Mouse (Mus musculus): Measurements from ENCODE around the gene Plxnc1. TPM values are rescaled to one million over a fixed set of nuclear protein-coding genes. Genes with fewer than 3 reads are reported as not detected.
A peak's percentile ranks its signal among the peaks of the same experiment; 100 is the strongest.

The Plxnc1 gene
- 7.1 and 8.1 TPM in 2 replicates for polyA plus RNA-seq (2015; fragmentation: Nextera tagmentation; extraction: Ambion mirVana)

- ATAC-seq (ENCODE audit: low read depth), result peak; percentile 69
- Histone ChIP-seq H3K9me3 (no peaks in the 10 kb centered on the region), H3K4me1 (replicated peaks) (peaks cover 56% of the 10 kb centered on the region), H3K4me2 (peak within 1 kb of the TSS; percentile 83), H3K9ac (peak within 1 kb of the TSS; percentile 91), H3K27me3 (peaks cover 26% of the 10 kb centered on the region), H3K36me3 (no peaks in the 10 kb centered on the region), H3K4me3 (peak within 1 kb of the TSS; percentile 85), H3K27ac (replicated peaks) (peak within 1 kb of the TSS; percentile 96)
- WGBS, result 0% methylated on average over 34 of the region's 57 CpGs
These were observed at the start of gene Plxnc1 for GRCm38 (mm10) chr10:94944691-94945205. TSS of gene Plxnc1 (minus strand) at chr10:94944835.

GRCm38 (mm10) chr10:94992127-94992526, 47.5 kb upstream of the Plxnc1 start:
- Histone ChIP-seq H3K4me1 (replicated peaks) (peaks cover 11% of the 10 kb centered on the region; the same call in 1 of the 2 replicates), H3K36me3 (no peaks in the 10 kb centered on the region), H3K27ac (replicated peaks) (no peak overlapping the region), H3K4me3 (no peak overlapping the region), H3K9ac (peak overlapping the region; percentile 13; the same call in 1 of the 2 replicates), H3K9me3 (no peaks in the 10 kb centered on the region), H3K27me3 (peaks cover 5% of the 10 kb centered on the region; the same call in 1 of the 2 replicates), H3K4me2 (peak overlapping the region; percentile 46)
- peak; percentile 49; the same call in 1 of the 2 replicates for ATAC-seq (ENCODE audit: low read depth)
- WGBS, result 6% methylated on average over 9 of the region's 9 CpGs

- peak overlapping the region; percentile 13; the same call in 1 of the 2 replicates for H3K9ac ChIP-seq
These were observed 47.0 kb upstream of the Plxnc1 start for GRCm38 (mm10) chr10:94991564-94992097.

GRCm38 (mm10) chr10:94990768-94991563, 46.3 kb upstream of the Plxnc1 start:
- peaks cover 5% of the 10 kb centered on the region; the same call in 1 of the 2 replicates for H3K27me3 ChIP-seq
- peak overlapping the region; percentile 61; the same call in 1 of the 2 replicates for H3K27ac ChIP-seq (replicated peaks)
- peaks cover 11% of the 10 kb centered on the region; the same call in 1 of the 2 replicates for H3K4me1 ChIP-seq (replicated peaks)
- H3K9me3 ChIP-seq, result no peaks in the 10 kb centered on the region
- 23% methylated on average over 17 of the region's 17 CpGs for WGBS
- H3K36me3 ChIP-seq, result no peaks in the 10 kb centered on the region
- no peak overlapping the region for H3K9ac ChIP-seq
- peak; percentile 12 for ATAC-seq (ENCODE audit: low read depth)
- no peak overlapping the region for H3K4me3 ChIP-seq
- peak overlapping the region; percentile 46 for H3K4me2 ChIP-seq

More at GRCm38 (mm10) chr10:94991564-94992097, 47.0 kb upstream of the Plxnc1 start:
- ATAC-seq (ENCODE audit: low read depth), result peak; percentile 70
- Histone ChIP-seq H3K4me3 (peak overlapping the region; percentile 7), H3K27ac (replicated peaks) (no peak overlapping the region), H3K4me2 (peak overlapping the region; percentile 46), H3K36me3 (no peaks in the 10 kb centered on the region), H3K4me1 (replicated peaks) (peaks cover 11% of the 10 kb centered on the region; the same call in 1 of the 2 replicates), H3K9me3 (no peaks in the 10 kb centered on the region), H3K27me3 (peaks cover 5% of the 10 kb centered on the region; the same call in 1 of the 2 replicates)
- 14% methylated on average over 17 of the region's 17 CpGs for WGBS

DNA sequence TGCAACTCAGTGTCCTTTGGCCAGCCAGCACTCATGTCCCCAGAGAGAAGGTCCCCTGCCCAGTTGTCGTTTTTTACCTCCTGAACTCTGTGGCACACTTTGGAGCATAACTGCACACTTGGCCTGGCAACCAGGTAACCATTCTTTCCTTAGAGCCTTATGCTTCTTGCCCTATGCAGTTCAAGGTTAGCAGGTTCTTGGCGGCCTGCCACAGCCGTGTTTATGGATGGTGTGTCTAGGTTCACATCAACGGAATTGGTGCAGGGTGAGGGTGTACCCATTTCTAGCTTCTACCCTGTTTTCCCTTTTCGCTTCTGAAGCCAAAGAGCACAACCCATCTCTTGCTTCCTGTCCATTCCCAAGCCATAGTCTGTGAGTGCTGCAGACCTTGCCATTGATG, 44.7 kb upstream of the Plxnc1 start:
- Histone ChIP-seq H3K9me3 (no peaks in the 10 kb centered on the region), H3K4me1 (replicated peaks) (peaks cover 11% of the 10 kb centered on the region; the same call in 1 of the 2 replicates), H3K27ac (replicated peaks) (no peak overlapping the region), H3K9ac (no peak overlapping the region), H3K27me3 (peaks cover 5% of the 10 kb centered on the region; the same call in 1 of the 2 replicates), H3K4me3 (no peak overlapping the region), H3K36me3 (no peaks in the 10 kb centered on the region), H3K4me2 (no peak overlapping the region)
- ATAC-seq (ENCODE audit: low read depth), result no peak
- 88% methylated on average over 5 of the region's 5 CpGs for WGBS

DNA sequence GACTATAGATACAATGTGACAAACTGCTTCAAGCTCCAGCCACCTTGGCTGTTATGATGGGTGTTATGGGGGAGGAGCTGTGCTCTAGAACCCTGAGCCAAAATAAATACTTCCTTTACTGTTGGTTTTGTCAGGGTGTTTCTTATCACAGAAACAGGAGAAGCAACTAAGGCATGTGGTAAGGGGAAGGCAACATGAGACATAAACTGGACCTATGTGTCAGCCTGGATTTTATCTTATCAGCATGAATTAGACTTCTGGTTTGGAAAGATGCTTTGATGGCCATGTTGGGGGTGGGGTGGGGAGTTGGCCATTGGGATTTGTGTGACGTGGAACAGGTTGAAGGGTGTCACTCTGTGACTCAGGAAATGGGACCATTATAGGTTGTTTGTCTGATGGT, 40.5 kb upstream of the Plxnc1 start:
- Histone ChIP-seq H3K27ac (replicated peaks) (no peak overlapping the region), H3K9me3 (no peaks in the 10 kb centered on the region), H3K36me3 (no peaks in the 10 kb centered on the region), H3K4me1 (replicated peaks) (peaks cover 9% of the 10 kb centered on the region), H3K27me3 (peaks cover 5% of the 10 kb centered on the region; the same call in 1 of the 2 replicates), H3K9ac (no peak overlapping the region), H3K4me2 (no peak overlapping the region), H3K4me3 (no peak overlapping the region)
- 87% methylated on average over 1 of the region's 1 CpGs for whole genome bisulfite sequencing
- ATAC-seq (ENCODE audit: low read depth), result no peak

DNA sequence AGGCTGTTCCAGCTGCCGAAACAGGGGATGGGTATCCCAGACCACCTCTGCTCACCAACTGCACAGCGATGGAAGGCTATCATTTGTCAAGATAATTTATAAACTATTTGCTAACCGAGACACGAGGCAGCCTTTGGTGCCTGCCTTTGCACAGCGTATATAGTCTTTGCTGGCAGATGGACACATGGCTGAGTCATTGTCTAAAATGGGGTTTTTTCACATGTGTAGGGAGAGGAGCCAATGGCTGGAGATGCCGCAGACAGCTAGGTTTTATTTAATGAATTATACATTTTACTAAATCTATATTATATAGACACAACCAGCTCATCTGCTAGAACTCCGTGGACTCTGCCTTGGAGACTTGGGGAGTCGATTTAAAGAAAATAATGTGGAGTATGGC, 37.9 kb upstream of the Plxnc1 start:
- H3K4me3 ChIP-seq, result no peak overlapping the region
- WGBS, result 74% methylated on average over 8 of the region's 8 CpGs
- H3K9me3 ChIP-seq, result no peaks in the 10 kb centered on the region
- H3K27me3 ChIP-seq, result no peaks in the 10 kb centered on the region
- no peak overlapping the region for H3K27ac ChIP-seq (replicated peaks)
- H3K9ac ChIP-seq, result no peak overlapping the region
- H3K4me1 ChIP-seq (replicated peaks), result peaks cover 26% of the 10 kb centered on the region
- H3K36me3 ChIP-seq, result no peaks in the 10 kb centered on the region
- no peak for ATAC-seq (ENCODE audit: low read depth)
- H3K4me2 ChIP-seq, result no peak overlapping the region

DNA sequence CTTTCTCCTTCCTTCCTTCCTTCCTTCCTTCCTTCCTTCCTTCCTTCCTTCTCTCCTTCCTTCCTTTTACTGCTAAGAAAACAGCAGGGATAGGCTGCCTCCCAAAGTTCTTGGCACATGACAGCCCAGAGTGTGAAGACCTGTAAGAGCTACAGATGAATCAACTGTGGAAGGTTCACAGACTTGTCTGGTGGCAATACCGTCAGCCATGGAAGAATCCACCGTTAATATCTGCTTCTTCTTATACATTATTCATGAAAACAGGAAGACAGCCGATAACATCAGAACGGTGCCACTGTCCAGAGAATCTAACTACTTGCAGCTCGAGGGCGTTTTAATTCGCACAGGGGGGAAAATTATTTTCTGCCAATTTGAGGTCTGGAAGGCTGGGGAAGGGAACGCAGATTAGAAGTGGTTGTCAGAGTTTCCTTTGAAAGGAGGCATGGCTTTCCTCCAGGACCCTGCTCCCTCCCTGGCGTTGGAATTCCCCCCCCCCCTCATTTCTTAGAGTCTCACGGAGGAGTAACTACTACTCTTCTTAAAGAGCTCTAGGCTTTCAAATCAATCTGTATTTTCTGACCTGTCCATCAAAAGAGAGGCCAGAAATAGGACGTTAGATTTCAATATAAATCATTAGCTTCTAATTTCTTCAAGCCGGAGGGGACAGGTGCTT, 37.0 kb upstream of the Plxnc1 start:
- Histone ChIP-seq H3K36me3 (no peaks in the 10 kb centered on the region), H3K27me3 (no peaks in the 10 kb centered on the region), H3K4me2 (peak overlapping the region; percentile 22; the same call in 1 of the 2 replicates), H3K4me1 (replicated peaks) (peaks cover 26% of the 10 kb centered on the region), H3K9me3 (no peaks in the 10 kb centered on the region), H3K4me3 (no peak overlapping the region), H3K9ac (no peak overlapping the region), H3K27ac (replicated peaks) (peak overlapping the region; percentile 38)
- no peak for ATAC-seq (ENCODE audit: low read depth)
- 28% methylated on average over 12 of the region's 12 CpGs for WGBS

DNA sequence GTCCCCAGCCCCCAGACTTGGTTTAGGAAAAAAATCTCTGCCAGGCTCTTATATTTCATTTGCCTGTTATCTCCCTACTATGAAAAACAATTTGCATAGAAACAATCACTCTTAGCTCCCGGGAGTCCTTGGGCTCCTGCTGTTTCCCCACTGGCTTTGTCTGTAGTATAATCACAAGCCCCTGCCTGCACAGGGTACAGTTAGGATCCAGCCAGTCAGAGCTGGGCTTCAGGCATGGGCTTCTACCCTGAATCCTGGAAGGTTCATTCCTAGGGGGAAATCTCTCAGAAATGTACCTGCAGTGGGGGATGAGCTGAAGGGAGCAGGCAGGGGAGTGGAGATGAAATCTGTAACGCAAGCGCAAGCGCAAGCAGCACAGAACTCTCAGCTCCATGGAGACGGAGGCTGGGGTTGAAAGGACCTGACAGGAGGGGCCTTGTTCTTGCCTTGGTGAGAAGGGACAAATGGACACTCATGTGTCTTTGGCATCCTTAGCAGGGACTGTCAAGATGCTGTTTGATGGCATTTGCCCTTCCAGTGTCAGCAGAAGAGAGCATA, 33.7 kb upstream of the Plxnc1 start:
- 41% methylated on average over 5 of the region's 5 CpGs for WGBS
- H3K4me3 ChIP-seq, result no peak overlapping the region
- no peaks in the 10 kb centered on the region for H3K36me3 ChIP-seq
- no peak overlapping the region for H3K4me2 ChIP-seq
- ATAC-seq (ENCODE audit: low read depth), result peak; percentile 78
- peak overlapping the region; percentile 78 for H3K27ac ChIP-seq (replicated peaks)
- no peaks in the 10 kb centered on the region for H3K9me3 ChIP-seq
- peak overlapping the region; percentile 55; the same call in 1 of the 2 replicates for H3K9ac ChIP-seq
- no peaks in the 10 kb centered on the region for H3K27me3 ChIP-seq
- peaks cover 31% of the 10 kb centered on the region for H3K4me1 ChIP-seq (replicated peaks)

DNA sequence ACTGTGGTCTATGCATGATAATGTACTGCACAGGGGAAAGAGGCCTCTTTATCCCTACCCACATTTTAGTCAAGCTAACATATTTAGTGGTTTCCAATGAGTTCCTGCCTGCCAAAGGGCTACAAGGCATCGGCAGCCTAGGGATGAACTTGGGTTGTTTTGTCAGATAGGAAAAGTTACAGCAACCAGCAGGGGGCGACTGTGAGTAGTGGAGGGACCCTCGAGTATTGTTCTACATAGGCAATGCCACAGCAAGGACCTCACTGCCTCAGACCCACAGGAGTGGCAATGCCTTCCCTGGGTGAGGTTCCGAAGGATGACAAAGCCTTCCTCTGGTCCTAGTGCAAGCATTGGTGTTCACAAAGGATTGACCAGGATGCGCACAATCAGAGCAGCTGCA, 31.7 kb upstream of the Plxnc1 start:
- Histone ChIP-seq H3K9me3 (no peaks in the 10 kb centered on the region), H3K4me3 (no peak overlapping the region), H3K9ac (no peak overlapping the region), H3K27me3 (no peaks in the 10 kb centered on the region), H3K4me2 (no peak overlapping the region), H3K36me3 (no peaks in the 10 kb centered on the region), H3K27ac (replicated peaks) (no peak overlapping the region), H3K4me1 (replicated peaks) (peaks cover 22% of the 10 kb centered on the region)
- ATAC-seq (ENCODE audit: low read depth), result no peak
- WGBS, result 56% methylated on average over 5 of the region's 5 CpGs

DNA sequence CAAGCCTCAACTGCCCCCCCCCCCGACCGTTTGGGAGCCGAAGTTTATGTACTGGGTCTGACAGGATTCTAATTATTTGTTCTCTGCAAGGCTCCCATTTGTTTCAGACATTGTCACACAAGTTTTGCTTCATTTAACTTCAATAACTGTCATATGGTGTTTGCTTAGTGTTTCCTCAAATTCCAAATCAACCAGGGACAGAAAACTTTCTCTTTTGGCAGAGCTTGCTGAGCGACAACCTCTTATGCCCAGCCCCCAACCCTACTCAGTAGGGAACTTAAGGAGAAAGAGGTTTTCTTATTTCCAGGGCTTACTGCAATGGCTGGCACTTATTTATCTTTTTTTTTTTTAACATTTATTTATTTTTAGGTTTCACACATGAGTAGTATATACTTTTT, 30.5 kb upstream of the Plxnc1 start:
- Histone ChIP-seq H3K9ac (no peak overlapping the region), H3K4me3 (no peak overlapping the region), H3K27me3 (no peaks in the 10 kb centered on the region), H3K4me2 (no peak overlapping the region), H3K9me3 (no peaks in the 10 kb centered on the region), H3K36me3 (no peaks in the 10 kb centered on the region), H3K4me1 (replicated peaks) (peaks cover 22% of the 10 kb centered on the region), H3K27ac (replicated peaks) (no peak overlapping the region)
- no peak for ATAC-seq (ENCODE audit: low read depth)
- 38% methylated on average over 4 of the region's 4 CpGs for WGBS
